Mouse (Mus musculus): Measurements from ENCODE around the gene Prss54. TPM values are rescaled to one million over a fixed set of nuclear protein-coding genes. Genes with fewer than 3 reads are reported as not detected.

Prss54 gene
- polyA plus RNA-seq, 1 experiment from 2014 or later: not detected

- Histone ChIP-seq H3K9me3 (replicated peaks) (no peaks in the 10 kb centered on the region), H3K36me3 (no peaks in the 10 kb centered on the region), H3K9ac (no peak overlapping the region), H3K4me2 (no peak overlapping the region), H3K4me3 (no peak overlapping the region), H3K27me3 (no peaks in the 10 kb centered on the region), H3K27ac (no peak overlapping the region), H3K4me1 (replicated peaks) (peaks cover 9% of the 10 kb centered on the region; the same call in 1 of the 2 replicates)
- no peak for ATAC-seq (replicated peaks; ENCODE audit: insufficient number of reproducible peaks, insufficient read depth, low FRiP score, low read depth)
- WGBS: 64% methylated on average over 4 of the region's 4 CpGs
Observed at GRCm38 (mm10) chr8:95551577-95551976, 24.6 kb downstream of the Prss54 start.

- H3K27me3 ChIP-seq: no peaks in the 10 kb centered on the region
- 63% methylated on average over 16 of the region's 16 CpGs for WGBS
- no peak for ATAC-seq (replicated peaks; ENCODE audit: insufficient number of reproducible peaks, insufficient read depth, low FRiP score, low read depth)
Observed at GRCm38 (mm10) chr8:95549871-95550829, 26.0 kb downstream of the Prss54 start.

GRCm38 (mm10) chr8:95547931-95548330 is 28.2 kb downstream of the Prss54 start:
- Histone ChIP-seq H3K4me2 (no peak overlapping the region), H3K36me3 (no peaks in the 10 kb centered on the region), H3K9ac (no peak overlapping the region), H3K9me3 (replicated peaks) (no peaks in the 10 kb centered on the region), H3K27ac (no peak overlapping the region), H3K4me1 (replicated peaks) (peaks cover 9% of the 10 kb centered on the region; the same call in 1 of the 2 replicates), H3K4me3 (no peak overlapping the region), H3K27me3 (no peaks in the 10 kb centered on the region)
- 49% methylated on average over 8 of the region's 8 CpGs for WGBS
- ATAC-seq (replicated peaks; ENCODE audit: insufficient number of reproducible peaks, insufficient read depth, low FRiP score, low read depth): no peak

More at GRCm38 (mm10) chr8:95549871-95550829, 26.0 kb downstream of the Prss54 start:
- peaks cover 9% of the 10 kb centered on the region; the same call in 1 of the 2 replicates for H3K4me1 ChIP-seq (replicated peaks)
- no peak overlapping the region for H3K27ac ChIP-seq
- no peak overlapping the region for H3K4me3 ChIP-seq
- no peaks in the 10 kb centered on the region for H3K36me3 ChIP-seq
- H3K4me2 ChIP-seq: no peak overlapping the region
- H3K9ac ChIP-seq: no peak overlapping the region
- no peaks in the 10 kb centered on the region for H3K9me3 ChIP-seq (replicated peaks)

- no peaks in the 10 kb centered on the region for H3K36me3 ChIP-seq
- no peak overlapping the region for H3K4me3 ChIP-seq
- H3K4me1 ChIP-seq (replicated peaks): peaks cover 9% of the 10 kb centered on the region; the same call in 1 of the 2 replicates
- no peak overlapping the region for H3K27ac ChIP-seq
- 78% methylated on average over 4 of the region's 4 CpGs for WGBS
- H3K9ac ChIP-seq: no peak overlapping the region
- H3K9me3 ChIP-seq (replicated peaks): no peaks in the 10 kb centered on the region
- no peak overlapping the region for H3K4me2 ChIP-seq
- no peak for ATAC-seq (replicated peaks; ENCODE audit: insufficient number of reproducible peaks, insufficient read depth, low FRiP score, low read depth)
- no peaks in the 10 kb centered on the region for H3K27me3 ChIP-seq
Observed at GRCm38 (mm10) chr8:95546986-95547385, 29.2 kb downstream of the Prss54 start.

GRCm38 (mm10) chr8:95545815-95546214 is 30.3 kb downstream of the Prss54 start:
- ATAC-seq (replicated peaks; ENCODE audit: insufficient number of reproducible peaks, insufficient read depth, low FRiP score, low read depth): no peak
- no peak overlapping the region for H3K4me3 ChIP-seq
- no peak overlapping the region for H3K9ac ChIP-seq
- H3K27ac ChIP-seq: no peak overlapping the region
- H3K4me1 ChIP-seq (replicated peaks): peaks cover 9% of the 10 kb centered on the region; the same call in 1 of the 2 replicates
- H3K27me3 ChIP-seq: no peaks in the 10 kb centered on the region
- 75% methylated on average over 17 of the region's 17 CpGs for WGBS
- no peak overlapping the region for H3K4me2 ChIP-seq
- no peaks in the 10 kb centered on the region for H3K9me3 ChIP-seq (replicated peaks)
- H3K36me3 ChIP-seq: no peaks in the 10 kb centered on the region

GRCm38 (mm10) chr8:95543065-95543464 is 33.1 kb downstream of the Prss54 start:
- no peak overlapping the region for H3K4me2 ChIP-seq
- no peaks in the 10 kb centered on the region for H3K27me3 ChIP-seq
- 77% methylated on average over 3 of the region's 3 CpGs for WGBS
- ATAC-seq (replicated peaks; ENCODE audit: insufficient number of reproducible peaks, insufficient read depth, low FRiP score, low read depth): no peak
- peaks cover 3% of the 10 kb centered on the region; the same call in 1 of the 2 replicates for H3K4me1 ChIP-seq (replicated peaks)
- no peaks in the 10 kb centered on the region for H3K9me3 ChIP-seq (replicated peaks)
- no peak overlapping the region for H3K4me3 ChIP-seq
- H3K36me3 ChIP-seq: no peaks in the 10 kb centered on the region
- H3K27ac ChIP-seq: no peak overlapping the region
- no peak overlapping the region for H3K9ac ChIP-seq

- H3K27ac ChIP-seq: no peak overlapping the region
- WGBS: 88% methylated on average over 6 of the region's 6 CpGs
- H3K36me3 ChIP-seq: no peaks in the 10 kb centered on the region
- H3K4me3 ChIP-seq: no peak overlapping the region
- no peaks in the 10 kb centered on the region for H3K9me3 ChIP-seq (replicated peaks)
- H3K27me3 ChIP-seq: no peaks in the 10 kb centered on the region
- ATAC-seq (replicated peaks; ENCODE audit: insufficient number of reproducible peaks, insufficient read depth, low FRiP score, low read depth): no peak
- H3K4me1 ChIP-seq (replicated peaks): no peaks in the 10 kb centered on the region
- H3K4me2 ChIP-seq: no peak overlapping the region
- H3K9ac ChIP-seq: no peak overlapping the region
Observed at GRCm38 (mm10) chr8:95542191-95542590, 33.9 kb downstream of the Prss54 start.

GRCm38 (mm10) chr8:95539487-95539886 is 36.7 kb downstream of the Prss54 start:
- Histone ChIP-seq H3K27me3 (no peaks in the 10 kb centered on the region), H3K4me2 (no peak overlapping the region), H3K4me1 (replicated peaks) (no peaks in the 10 kb centered on the region; the same call in 1 of the 2 replicates), H3K27ac (no peak overlapping the region), H3K9ac (no peak overlapping the region), H3K9me3 (replicated peaks) (no peaks in the 10 kb centered on the region), H3K36me3 (no peaks in the 10 kb centered on the region), H3K4me3 (no peak overlapping the region)
- 71% methylated on average over 5 of the region's 5 CpGs for WGBS
- no peak for ATAC-seq (replicated peaks; ENCODE audit: insufficient number of reproducible peaks, insufficient read depth, low FRiP score, low read depth)

GRCm38 (mm10) chr8:95533584-95534387 is 42.4 kb downstream of the Prss54 start, which contains the start of gene Ccdc113:
Gene Ccdc113 (plus strand): TSS chr8:95534085.
- Histone ChIP-seq H3K4me1 (replicated peaks) (peaks cover 9% of the 10 kb centered on the region), H3K36me3 (no peaks in the 10 kb centered on the region), H3K27ac (no peak within 1 kb of the TSS; the same call in 1 of the 2 replicates), H3K27me3 (no peaks in the 10 kb centered on the region), H3K4me2 (peak within 1 kb of the TSS; percentile 85), H3K4me3 (peak within 1 kb of the TSS; percentile 59), H3K9ac (peak within 1 kb of the TSS; percentile 55), H3K9me3 (replicated peaks) (no peaks in the 10 kb centered on the region)
- WGBS: 7% methylated on average over 33 of the region's 33 CpGs
- ATAC-seq (replicated peaks; ENCODE audit: insufficient number of reproducible peaks, insufficient read depth, low FRiP score, low read depth): peak; percentile 66

- Histone ChIP-seq H3K4me3 (no peak overlapping the region), H3K4me2 (no peak overlapping the region), H3K9ac (no peak overlapping the region), H3K27me3 (no peaks in the 10 kb centered on the region), H3K4me1 (replicated peaks) (peaks cover 9% of the 10 kb centered on the region), H3K27ac (no peak overlapping the region), H3K9me3 (replicated peaks) (no peaks in the 10 kb centered on the region), H3K36me3 (no peaks in the 10 kb centered on the region)
- 69% methylated on average over 4 of the region's 4 CpGs for WGBS
- no peak for ATAC-seq (replicated peaks; ENCODE audit: insufficient number of reproducible peaks, insufficient read depth, low FRiP score, low read depth)
Observed at GRCm38 (mm10) chr8:95532206-95532605, 43.9 kb downstream of the Prss54 start.

- Histone ChIP-seq H3K4me2 (no peak overlapping the region), H3K4me1 (replicated peaks) (peaks cover 3% of the 10 kb centered on the region; the same call in 1 of the 2 replicates), H3K9me3 (replicated peaks) (no peaks in the 10 kb centered on the region), H3K4me3 (no peak overlapping the region), H3K27ac (no peak overlapping the region), H3K9ac (no peak overlapping the region), H3K36me3 (no peaks in the 10 kb centered on the region), H3K27me3 (no peaks in the 10 kb centered on the region)
- WGBS: 68% methylated on average over 9 of the region's 9 CpGs
- ATAC-seq (replicated peaks; ENCODE audit: insufficient number of reproducible peaks, insufficient read depth, low FRiP score, low read depth): no peak
Observed at GRCm38 (mm10) chr8:95528750-95529310, 47.3 kb downstream of the Prss54 start.
